Mouse (Mus musculus) midbrain, embryonic 14.5 days (tissue): ENCODE results near the gene Prpf31. TPM values are rescaled to one million over a fixed set of nuclear protein-coding genes. Genes with fewer than 3 reads are reported as not detected.

Source experiments
- ATAC-seq: fragments of 200-750 bp; cut with Nextera tagmentation; 2 replicates; pipeline ENCODE4 v1.8.0; 2017; ENCODE audit warnings: moderate number of reproducible peaks, moderate library complexity; ENCODE audit not compliant: low FRiP score, low TSS enrichment
- DNase-seq: peaks from one replicate; pipeline ENCODE4 v3.0.0-alpha.2; 2015
- H3K27ac ChIP-seq: fragments of 300-500 bp; sonication (generic); replicated peaks from 2 replicates; pipeline ENCODE4 v1.5.1; 2014; ENCODE audit warnings: mild to moderate bottlenecking, low read depth, low read length, moderate library complexity
- H3K27me3 ChIP-seq: fragments of 300-500 bp; sonication (generic); 2 replicates; pipeline ENCODE4 v1.6.1; 2014; ENCODE audit warnings: low read length, control low read depth, mixed read lengths; ENCODE audit not compliant: control insufficient read depth, insufficient read depth
- H3K36me3 ChIP-seq: fragments of 300-500 bp; sonication (generic); 2 replicates; pipeline ENCODE4 v1.6.1; 2014; ENCODE audit warnings: low read length, control low read depth; ENCODE audit not compliant: control insufficient read depth, insufficient read depth
- H3K4me1 ChIP-seq: fragments of 300-500 bp; sonication (generic); 2 replicates; pipeline ENCODE4 v1.6.1; 2014; ENCODE audit warnings: mild to moderate bottlenecking, antibody characterized with exemption, low read length, control low read depth; ENCODE audit not compliant: control insufficient read depth, insufficient read depth
- H3K4me2 ChIP-seq: fragments of 300-500 bp; sonication (generic); 2 replicates; pipeline ENCODE4 v1.6.1; 2014; ENCODE audit warnings: mild to moderate bottlenecking, low read length, moderate library complexity
- H3K4me3 ChIP-seq: fragments of 300-500 bp; sonication (generic); replicated peaks from 2 replicates; pipeline ENCODE4 v1.5.1; 2014; ENCODE audit warnings: low read depth, low read length
- H3K9ac ChIP-seq: fragments of 300-500 bp; sonication (generic); replicated peaks from 2 replicates; pipeline ENCODE4 v1.6.1; 2014; ENCODE audit warnings: mild to moderate bottlenecking, low read length, moderate library complexity
- H3K9me3 ChIP-seq: fragments of 300-500 bp; sonication (generic); 2 replicates; pipeline ENCODE4 v1.6.1; 2016; ENCODE audit warnings: low read length, control low read depth, mixed read lengths; ENCODE audit not compliant: control insufficient read depth
- WGBS: fragments of 180-500 bp; shearing (Covaris S2); extraction: QIAGEN DNeasy Blood & Tissue Kit; methylation state at CpG from one replicate; pipeline ENCODE4 v1.1.7; 2014; 5-methylcytosine and 5-hydroxymethylcytosine counted together
- polyA plus RNA-seq: library from polyadenylated mRNA; unstranded; fragments of >200 nt; fragmentation: Nextera tagmentation; extraction: Ambion mirVana; gene quantifications from 2 replicates; pipeline ENCODE4 v1.2.1, GENCODE M21; 2014

The Prpf31 gene
- polyA plus RNA-seq, 1 experiment from 2014 or later: 82.7 TPM

DNA sequence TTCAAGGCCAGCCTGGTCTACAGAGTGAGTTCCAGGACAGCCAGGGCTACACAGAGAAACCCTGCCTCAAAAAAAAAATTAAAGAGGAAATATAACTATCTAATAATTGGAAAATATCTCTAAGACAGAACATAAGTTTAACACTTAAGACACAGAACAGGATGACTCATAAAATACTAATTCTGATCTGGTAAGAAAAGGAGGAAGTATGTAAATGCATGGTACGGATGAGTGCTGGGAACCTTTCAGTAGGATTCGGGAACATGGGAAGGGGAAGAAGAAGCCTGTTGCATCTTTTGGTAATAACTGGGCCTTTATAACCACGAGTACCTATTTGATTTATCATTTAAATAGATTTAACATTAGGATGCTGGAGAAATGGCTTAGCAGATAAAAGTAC is 15.8 kb upstream of the Prpf31 start:
- H3K27ac ChIP-seq: no peak overlapping the region
- H3K27me3 ChIP-seq: no peaks in the 10 kb centered on the region
- no peaks in the 10 kb centered on the region for H3K9me3 ChIP-seq
- no peak overlapping the region for H3K4me3 ChIP-seq
- peaks cover 5% of the 10 kb centered on the region for H3K4me1 ChIP-seq
- no peak overlapping the region for H3K9ac ChIP-seq
- no peak for ATAC-seq
- 0 out of 2 replicates have a peak, but pooled peaks cover under 1% of the 10 kb centered on the region for H3K36me3 ChIP-seq
- no peak for DNase-seq
- 86% methylated on average over 3 of the region's 3 CpGs for WGBS
- no peak overlapping the region for H3K4me2 ChIP-seq

DNA sequence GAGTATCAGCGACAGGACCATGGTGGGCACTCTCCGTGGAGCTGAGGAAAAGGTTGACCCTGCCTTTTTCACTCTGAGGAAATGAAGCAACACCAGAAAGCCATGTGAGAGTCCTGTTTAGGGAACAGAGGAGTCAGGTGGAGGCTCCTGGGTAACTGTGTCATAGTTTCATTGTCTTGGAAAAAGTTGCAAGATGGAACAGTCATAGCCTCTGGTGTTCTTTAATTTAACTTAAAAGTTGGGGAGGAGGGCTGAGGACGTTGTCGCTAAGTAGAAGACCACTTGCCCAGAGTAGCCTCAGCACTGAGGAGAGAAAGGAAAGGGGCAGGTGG is 13.8 kb upstream of the Prpf31 start, which contains the start of gene Oscar:
TSS of gene Oscar (minus strand) at position 101 of the 332 bp plus-strand sequence.
- Histone ChIP-seq H3K27me3 (no peaks in the 10 kb centered on the region), H3K27ac (no peak within 1 kb of the TSS), H3K4me2 (peak within 1 kb of the TSS; percentile 85), H3K4me1 (peaks cover 5% of the 10 kb centered on the region), H3K9me3 (no peaks in the 10 kb centered on the region), H3K9ac (no peak within 1 kb of the TSS), H3K36me3 (peaks cover 19% of the 10 kb centered on the region), H3K4me3 (peak within 1 kb of the TSS; percentile 64)
- 83% methylated on average over 4 of the region's 4 CpGs for WGBS
- ATAC-seq: no peak
- DNase-seq: no peak

DNA sequence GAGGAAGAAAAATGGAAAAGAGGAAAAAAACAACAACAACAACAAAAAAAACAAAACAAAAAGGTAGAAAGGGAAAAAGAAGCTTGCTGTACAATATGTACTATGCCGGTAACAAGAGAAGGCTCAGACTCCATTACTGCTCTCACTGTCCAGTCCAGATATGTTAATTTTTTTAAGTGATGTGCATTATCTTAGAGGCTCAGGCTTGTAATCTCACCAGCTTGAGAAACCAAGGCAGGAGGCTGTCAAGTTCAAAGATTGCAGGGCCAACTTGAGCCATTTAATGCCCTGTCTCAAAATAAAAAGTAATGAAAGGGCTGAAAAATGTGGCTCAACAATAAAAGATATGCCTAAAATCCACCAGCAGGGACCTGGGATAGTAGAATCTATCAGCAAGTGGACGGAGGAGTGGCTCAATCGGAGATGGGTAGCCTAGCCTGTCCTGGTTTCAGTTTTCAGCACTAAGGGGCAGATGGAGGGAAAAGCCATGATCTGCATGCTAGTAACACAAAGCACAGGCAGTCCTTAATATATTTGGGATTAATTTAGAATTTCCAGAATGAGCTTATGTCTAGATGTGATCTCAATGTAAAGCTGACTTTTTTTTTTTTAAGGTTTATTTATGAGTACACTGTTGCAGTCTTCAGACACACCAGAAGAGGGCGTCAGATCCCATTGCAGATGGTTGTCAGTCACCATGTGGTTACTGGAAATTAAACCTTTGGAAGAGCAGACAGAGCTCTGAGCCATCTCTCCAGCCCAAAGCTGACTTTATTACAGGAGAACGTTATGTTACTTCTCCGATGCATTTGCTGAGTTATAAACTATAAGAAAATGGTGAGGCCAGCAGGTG is 13.2 kb upstream of the Prpf31 start:
- Histone ChIP-seq H3K9ac (no peak overlapping the region), H3K4me3 (peak overlapping the region; percentile 64), H3K4me2 (peak overlapping the region; percentile 85), H3K27ac (no peak overlapping the region), H3K27me3 (no peaks in the 10 kb centered on the region), H3K4me1 (peaks cover 5% of the 10 kb centered on the region), H3K9me3 (no peaks in the 10 kb centered on the region), H3K36me3 (peaks cover 21% of the 10 kb centered on the region)
- peak; percentile 58 for ATAC-seq
- no peak for DNase-seq
- WGBS: 41% methylated on average over 6 of the region's 6 CpGs

GRCm38 (mm10) chr7:3617242-3617995 is 12.4 kb upstream of the Prpf31 start, which contains the start of gene Ndufa3:
Gene Ndufa3, plus strand, starts transcription at chr7:3617373.
- Histone ChIP-seq H3K27ac (peak within 1 kb of the TSS; percentile 58), H3K4me2 (peak within 1 kb of the TSS; percentile 85), H3K4me3 (peak within 1 kb of the TSS; percentile 64), H3K9me3 (no peaks in the 10 kb centered on the region), H3K4me1 (peaks cover 5% of the 10 kb centered on the region), H3K9ac (peak within 1 kb of the TSS; percentile 78), H3K27me3 (no peaks in the 10 kb centered on the region), H3K36me3 (peaks cover 28% of the 10 kb centered on the region)
- ATAC-seq (peak; percentile 97), DNase-seq (peak; percentile 96)
- WGBS: 1% methylated on average over 32 of the region's 32 CpGs

GRCm38 (mm10) chr7:3629030-3629429 is 755 bp upstream of the Prpf31 start:
- Histone ChIP-seq H3K9me3 (no peaks in the 10 kb centered on the region), H3K36me3 (peaks cover 27% of the 10 kb centered on the region)
- 35% methylated on average over 4 of the region's 4 CpGs for WGBS

DNA sequence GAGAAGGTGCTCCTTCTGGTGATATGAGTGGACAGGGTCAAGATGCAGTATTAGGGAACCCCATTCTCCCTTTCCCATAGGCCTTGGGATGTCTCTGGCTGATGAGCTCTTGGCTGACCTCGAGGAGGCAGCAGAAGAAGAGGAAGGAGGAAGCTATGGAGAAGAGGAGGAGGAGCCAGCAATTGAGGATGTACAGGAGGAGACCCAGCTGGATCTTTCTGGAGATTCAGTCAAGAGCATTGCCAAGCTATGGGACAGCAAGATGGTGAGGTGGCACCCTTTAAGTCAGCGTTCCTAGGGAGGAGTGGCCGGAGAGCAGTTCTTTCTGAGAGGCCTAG is 662 bp downstream of the Prpf31 start:
- Histone ChIP-seq H3K27ac (no peak overlapping the region), H3K27me3 (no peaks in the 10 kb centered on the region), H3K36me3 (peaks cover 37% of the 10 kb centered on the region), H3K4me1 (peaks cover 13% of the 10 kb centered on the region), H3K9ac (peak overlapping the region; percentile 77), H3K4me2 (peak overlapping the region; percentile 98), H3K9me3 (no peaks in the 10 kb centered on the region), H3K4me3 (peak overlapping the region; percentile 50)
- DNase-seq: no peak
- WGBS: 51% methylated on average over 3 of the region's 3 CpGs
- no peak for ATAC-seq

More at GRCm38 (mm10) chr7:3629030-3629429, 755 bp upstream of the Prpf31 start:
- no peak for DNase-seq
- H3K4me3 ChIP-seq: peak overlapping the region; percentile 50
- peak overlapping the region; percentile 77 for H3K9ac ChIP-seq
- H3K27ac ChIP-seq: 0 out of 2 replicates have a peak overlapping the region, but pooled peaks have one; percentile 71
- no peaks in the 10 kb centered on the region for H3K27me3 ChIP-seq
- H3K4me2 ChIP-seq: peak overlapping the region; percentile 98
- ATAC-seq: peak; percentile 40; the same call in 1 of the 2 replicates
- peaks cover 13% of the 10 kb centered on the region for H3K4me1 ChIP-seq

DNA sequence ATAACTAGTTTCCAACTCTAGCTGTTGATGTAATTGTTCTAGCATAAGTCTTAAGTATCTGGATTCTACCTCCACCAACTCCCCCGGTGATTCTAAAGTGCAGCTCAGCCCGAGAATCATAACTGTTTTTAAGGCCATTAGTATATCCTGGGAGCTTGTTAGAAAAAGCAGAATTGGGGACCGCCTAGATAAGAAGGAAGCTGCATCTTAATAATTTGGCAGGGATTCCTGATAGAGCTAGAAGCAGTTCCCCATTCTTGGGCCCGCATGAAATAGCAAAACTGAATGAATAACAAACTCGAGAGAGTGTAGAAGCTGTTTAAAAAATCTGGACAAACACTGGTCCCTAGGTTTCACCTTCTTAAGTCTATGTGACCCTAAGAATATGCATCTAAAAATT is 13.6 kb downstream of the Prpf31 start:
- no peaks in the 10 kb centered on the region for H3K9me3 ChIP-seq
- no peak overlapping the region for H3K4me2 ChIP-seq
- peaks cover 21% of the 10 kb centered on the region for H3K4me1 ChIP-seq
- DNase-seq (no peak), ATAC-seq (no peak)
- no peak overlapping the region for H3K27ac ChIP-seq
- H3K36me3 ChIP-seq: peaks cover 33% of the 10 kb centered on the region
- H3K27me3 ChIP-seq: no peaks in the 10 kb centered on the region
- H3K9ac ChIP-seq: no peak overlapping the region
- H3K4me3 ChIP-seq: no peak overlapping the region
- 75% methylated on average over 5 of the region's 5 CpGs for WGBS

DNA sequence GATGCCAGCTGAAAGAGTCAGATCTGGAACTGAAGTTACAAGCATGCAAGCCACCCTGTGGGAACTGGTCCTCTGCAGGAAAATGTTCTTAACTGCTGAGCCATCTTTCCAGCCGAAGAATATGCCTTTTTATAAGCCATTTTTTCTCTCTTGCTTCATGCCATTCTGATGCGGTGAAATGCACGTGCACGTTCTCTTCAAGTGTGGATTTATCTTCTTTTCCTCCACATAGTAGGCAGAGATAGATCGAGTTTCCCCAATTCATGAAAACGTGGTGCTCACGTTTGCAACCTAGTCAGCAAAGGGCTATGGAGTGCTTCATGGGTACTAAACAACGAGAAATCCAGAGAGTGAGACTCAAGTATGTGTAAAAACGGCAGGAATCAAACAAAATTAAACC is 14.1 kb downstream of the Prpf31 start:
- peaks cover 21% of the 10 kb centered on the region for H3K4me1 ChIP-seq
- H3K36me3 ChIP-seq: peaks cover 28% of the 10 kb centered on the region
- peak overlapping the region; percentile 81 for H3K4me2 ChIP-seq
- no peak overlapping the region; the same call in 1 of the 2 replicates for H3K27ac ChIP-seq
- WGBS: 24% methylated on average over 9 of the region's 9 CpGs
- H3K4me3 ChIP-seq: peak overlapping the region; percentile 90
- no peak overlapping the region for H3K9ac ChIP-seq
- H3K27me3 ChIP-seq: no peaks in the 10 kb centered on the region
- DNase-seq: no peak
- ATAC-seq: no peak
- no peaks in the 10 kb centered on the region for H3K9me3 ChIP-seq
